Mouse (Mus musculus): Measurements from ENCODE around the gene Eci1.
"Not testable (repeated sequence)": the region's sequence is repeated elsewhere in the genome, so short reads cannot be mapped to it uniquely, and the experiment has no call there.

- not testable (repeated sequence) for TF ChIP-seq CTCF (IDR thresholded peaks at IDR 0.05; ENCODE audit: borderline replicate concordance, extremely low read depth, insufficient read depth, insufficient read length); POLR2A (IDR thresholded peaks at IDR 0.05; ENCODE audit: borderline replicate concordance, extremely low read depth, insufficient read depth, insufficient read length, poor library complexity, severe bottlenecking)
Measured at GRCm38 (mm10) chr17:24455523-24456206, 29.2 kb downstream of the Eci1 start.
